Mouse (Mus musculus): Measurements from ENCODE around the gene Cpeb4. TPM values are rescaled to one million over a fixed set of nuclear protein-coding genes. Genes with fewer than 3 reads are reported as not detected.
"Not testable (repeated sequence)": the region's sequence is repeated elsewhere in the genome, so short reads cannot be mapped to it uniquely, and the experiment has no call there.

Cpeb4 gene
- polyA plus RNA-seq, 1 experiment = 41.5 TPM

- DNase-seq (ENCODE audit: low read depth) = no peak
- no peak for TF ChIP-seq POLR2A (IDR thresholded peaks at IDR 0.05; ENCODE audit: borderline replicate concordance, extremely low read depth, insufficient read depth, insufficient read length, poor library complexity, severe bottlenecking)
- TF ChIP-seq CTCF (IDR thresholded peaks at IDR 0.05; ENCODE audit: borderline replicate concordance, extremely low read depth, insufficient read depth, insufficient read length) = no peak
Measured at GRCm38 (mm10) chr11:31945471-31945870, 73.5 kb downstream of the Cpeb4 start.

GRCm38 (mm10) chr11:31948462-31949330 is 76.7 kb downstream of the Cpeb4 start:
- TF ChIP-seq CTCF (IDR thresholded peaks at IDR 0.05; ENCODE audit: borderline replicate concordance, extremely low read depth, insufficient read depth, insufficient read length) (no peak), POLR2A (IDR thresholded peaks at IDR 0.05; ENCODE audit: borderline replicate concordance, extremely low read depth, insufficient read depth, insufficient read length, poor library complexity, severe bottlenecking) (no peak)
- DNase-seq (ENCODE audit: low read depth) = peak; percentile 43

- TF ChIP-seq CTCF (IDR thresholded peaks at IDR 0.05; ENCODE audit: borderline replicate concordance, extremely low read depth, insufficient read depth, insufficient read length) (peak; percentile 74), POLR2A (IDR thresholded peaks at IDR 0.05; ENCODE audit: borderline replicate concordance, extremely low read depth, insufficient read depth, insufficient read length, poor library complexity, severe bottlenecking) (no peak)
- peak; percentile 92 for DNase-seq (ENCODE audit: low read depth)
Measured at GRCm38 (mm10) chr11:31949331-31949785, 77.3 kb downstream of the Cpeb4 start.

GRCm38 (mm10) chr11:31960071-31960470 is 88.1 kb downstream of the Cpeb4 start:
- DNase-seq (ENCODE audit: low read depth) = no peak
- TF ChIP-seq CTCF (IDR thresholded peaks at IDR 0.05; ENCODE audit: borderline replicate concordance, extremely low read depth, insufficient read depth, insufficient read length) (no peak), POLR2A (IDR thresholded peaks at IDR 0.05; ENCODE audit: borderline replicate concordance, extremely low read depth, insufficient read depth, insufficient read length, poor library complexity, severe bottlenecking) (no peak)

- DNase-seq (ENCODE audit: low read depth) = no peak
- TF ChIP-seq POLR2A (IDR thresholded peaks at IDR 0.05; ENCODE audit: borderline replicate concordance, extremely low read depth, insufficient read depth, insufficient read length, poor library complexity, severe bottlenecking) (no peak), CTCF (IDR thresholded peaks at IDR 0.05; ENCODE audit: borderline replicate concordance, extremely low read depth, insufficient read depth, insufficient read length) (no peak)
Measured at GRCm38 (mm10) chr11:31963993-31964392, 92.0 kb downstream of the Cpeb4 start.

- TF ChIP-seq CTCF (IDR thresholded peaks at IDR 0.05; ENCODE audit: borderline replicate concordance, extremely low read depth, insufficient read depth, insufficient read length) = no peak
- no peak for TF ChIP-seq POLR2A (IDR thresholded peaks at IDR 0.05; ENCODE audit: borderline replicate concordance, extremely low read depth, insufficient read depth, insufficient read length, poor library complexity, severe bottlenecking)
- peak; percentile 65 for DNase-seq (ENCODE audit: low read depth)
Measured at GRCm38 (mm10) chr11:31965256-31966134, 93.5 kb downstream of the Cpeb4 start, which contains the start of gene 4930524B15Rik. Gene 4930524B15Rik, plus strand, starts transcription at chr11:31965592.

DNA sequence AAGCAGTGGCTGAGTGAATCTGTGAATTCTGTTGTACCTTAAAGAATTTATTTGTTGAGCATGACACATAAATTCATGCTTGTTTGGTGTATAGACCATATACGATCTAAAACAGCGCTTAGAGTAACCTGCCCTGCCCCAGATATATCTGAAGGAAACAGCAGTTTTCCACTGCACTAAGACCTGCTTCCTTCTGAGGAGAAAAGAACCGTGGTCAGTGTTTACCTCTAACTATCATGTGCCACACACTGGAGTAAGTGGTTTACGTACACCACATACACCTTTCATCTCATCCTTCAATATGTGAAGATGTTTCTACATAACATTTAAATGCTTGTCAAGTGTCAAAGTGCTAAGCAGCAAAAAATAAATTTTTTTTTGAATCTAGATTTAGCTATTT is 102.1 kb downstream of the Cpeb4 start:
- no peak for TF ChIP-seq CTCF (IDR thresholded peaks at IDR 0.05; ENCODE audit: borderline replicate concordance, extremely low read depth, insufficient read depth, insufficient read length)
- no peak for TF ChIP-seq POLR2A (IDR thresholded peaks at IDR 0.05; ENCODE audit: borderline replicate concordance, extremely low read depth, insufficient read depth, insufficient read length, poor library complexity, severe bottlenecking)
- DNase-seq (ENCODE audit: low read depth) = no peak

GRCm38 (mm10) chr11:31974826-31975225 is 102.8 kb downstream of the Cpeb4 start:
- no peak for DNase-seq (ENCODE audit: low read depth)
- TF ChIP-seq CTCF (IDR thresholded peaks at IDR 0.05; ENCODE audit: borderline replicate concordance, extremely low read depth, insufficient read depth, insufficient read length) (no peak), POLR2A (IDR thresholded peaks at IDR 0.05; ENCODE audit: borderline replicate concordance, extremely low read depth, insufficient read depth, insufficient read length, poor library complexity, severe bottlenecking) (no peak)

DNA sequence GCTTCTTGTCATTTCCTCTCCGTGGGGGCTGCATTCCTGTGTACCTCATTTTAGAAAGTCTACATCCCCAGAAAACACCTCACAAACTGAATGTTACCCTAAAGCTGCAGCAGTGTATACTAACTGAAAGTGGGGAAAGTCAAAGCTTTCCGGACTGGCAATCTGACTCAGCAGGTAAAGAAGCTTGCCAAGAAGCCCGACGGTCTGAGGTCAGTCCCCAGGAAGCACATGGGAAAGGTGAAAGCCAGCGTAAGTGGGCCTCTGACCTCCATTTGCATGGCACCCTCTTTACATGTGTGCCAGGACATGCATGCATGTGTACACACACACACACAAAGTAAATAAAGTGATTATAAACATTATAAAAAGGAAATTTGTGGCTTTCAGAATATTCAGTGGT is 103.7 kb downstream of the Cpeb4 start:
- TF ChIP-seq POLR2A (IDR thresholded peaks at IDR 0.05; ENCODE audit: borderline replicate concordance, extremely low read depth, insufficient read depth, insufficient read length, poor library complexity, severe bottlenecking) (no peak), CTCF (IDR thresholded peaks at IDR 0.05; ENCODE audit: borderline replicate concordance, extremely low read depth, insufficient read depth, insufficient read length) (no peak)
- no peak for DNase-seq (ENCODE audit: low read depth)

DNA sequence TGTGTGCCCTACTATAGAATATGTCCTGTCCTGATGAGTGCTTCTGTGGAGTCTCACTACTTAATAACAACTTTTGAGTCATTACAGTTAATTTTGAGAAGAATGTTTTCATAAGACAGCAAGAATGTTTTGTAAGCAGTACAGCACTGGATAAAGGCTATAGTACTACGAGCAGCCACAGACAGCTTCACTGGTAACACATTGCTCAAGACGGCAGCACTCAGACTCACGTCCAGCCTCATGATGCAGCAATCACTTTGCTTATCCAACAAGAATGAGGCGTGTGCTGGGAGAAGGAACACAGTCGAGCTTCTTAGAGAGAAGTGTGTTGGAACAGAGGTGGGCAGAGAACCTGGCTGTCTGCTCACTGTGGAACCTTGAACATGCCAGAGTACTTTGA is 104.1 kb downstream of the Cpeb4 start:
- DNase-seq (ENCODE audit: low read depth) = no peak
- TF ChIP-seq POLR2A (IDR thresholded peaks at IDR 0.05; ENCODE audit: borderline replicate concordance, extremely low read depth, insufficient read depth, insufficient read length, poor library complexity, severe bottlenecking) (no peak), CTCF (IDR thresholded peaks at IDR 0.05; ENCODE audit: borderline replicate concordance, extremely low read depth, insufficient read depth, insufficient read length) (no peak)

GRCm38 (mm10) chr11:31980089-31980488 is 108.1 kb downstream of the Cpeb4 start:
- DNase-seq (ENCODE audit: low read depth) = not testable (repeated sequence)
